In genomic region chr4:151495276-151495882, GRCm38 (mm10) we compare ENCODE assay signal across 20 mouse cellular contexts.
DNase-seq lines count a peak whose midpoint lies in the region; ATAC-seq and TF ChIP-seq lines count a peak whose summit lies in the region.
"Had no signal": no experiment of that assay in that cellular context is flagged by ENCODE, and none has a peak within 500 bp of the region (broad histone marks: within the 10 kb centered on the region; RNA-seq: fewer than 3 reads in every experiment).

No protein-coding gene starts in this region.

- H3K4me3 ChIP-seq in intestine, embryonic 16.5 days (ENCODE audit: low read length) = no peak overlapping the region
- H3K4me3 ChIP-seq in limb, embryonic 11.5 days (ENCODE audit: low read depth, low read length) = no peak overlapping the region
- no peak overlapping the region for H3K4me3 ChIP-seq in cerebellum, adult 2 months (replicated peaks; ENCODE audit: insufficient read depth, low read depth, low read length)
- H3K4me3 ChIP-seq: heart, embryonic 12.5 days; midbrain, embryonic 15.5 days had no signal

- H3K36me3 ChIP-seq in intestine, embryonic 16.5 days (ENCODE audit: control insufficient read depth, insufficient read depth, low read length) = no peaks in the 10 kb centered on the region
- no peaks in the 10 kb centered on the region for H3K36me3 ChIP-seq in limb, embryonic 11.5 days (ENCODE audit: control insufficient read depth, insufficient read depth, low read length)
- H3K36me3 ChIP-seq: heart, embryonic 12.5 days; midbrain, embryonic 15.5 days had no signal

- no peaks in the 10 kb centered on the region for H3K27me3 ChIP-seq in intestine, embryonic 16.5 days (replicated peaks; ENCODE audit: control insufficient read depth, insufficient read depth, low read length)
- no peaks in the 10 kb centered on the region for H3K27me3 ChIP-seq in limb, embryonic 11.5 days (ENCODE audit: control insufficient read depth, insufficient read depth, low read length)
- no peaks in the 10 kb centered on the region for H3K27me3 ChIP-seq in cerebellum, adult 2 months (ENCODE audit: control insufficient read depth, insufficient read depth, low read length)
- H3K27me3 ChIP-seq: heart, embryonic 12.5 days; midbrain, embryonic 15.5 days had no signal

- no peak for TF ChIP-seq CTCF in cerebellum, adult 2 months (IDR thresholded peaks at IDR 0.05; ENCODE audit: borderline replicate concordance, insufficient read depth, low read depth, low read length)

- no peak overlapping the region for H3K4me2 ChIP-seq in intestine, embryonic 16.5 days (ENCODE audit: low read depth, low read length)
- no peak overlapping the region for H3K4me2 ChIP-seq in limb, embryonic 11.5 days (ENCODE audit: low read depth, severe bottlenecking)
- H3K4me2 ChIP-seq: heart, embryonic 12.5 days; midbrain, embryonic 15.5 days had no signal

- no peak overlapping the region for H3K27ac ChIP-seq in intestine, embryonic 16.5 days (ENCODE audit: low read length)
- no peak overlapping the region for H3K27ac ChIP-seq in limb, embryonic 11.5 days (replicated peaks; ENCODE audit: low read depth, low read length)
- no peak overlapping the region for H3K27ac ChIP-seq in cerebellum, adult 2 months (ENCODE audit: insufficient read depth, low read length)
- H3K27ac ChIP-seq: hindbrain, postnatal 0 days; macrophage; midbrain, embryonic 15.5 days; stomach, postnatal 0 days had no signal

- TF ChIP-seq POLR2A in cerebellum, adult 2 months (IDR thresholded peaks at IDR 0.05; ENCODE audit: borderline replicate concordance, insufficient read depth, low read length) = no peak

- 21% methylated on average over 11 of the region's 11 CpGs for WGBS in intestine, embryonic 16.5 days
- 34% methylated on average over 11 of the region's 11 CpGs for WGBS in limb, embryonic 11.5 days
- 86% methylated on average over 11 of the region's 11 CpGs for WGBS in cerebellum, adult 2 months

- no peak overlapping the region for H3K9ac ChIP-seq in intestine, embryonic 16.5 days (ENCODE audit: low read depth, low read length)
- H3K9ac ChIP-seq in limb, embryonic 11.5 days (ENCODE audit: low read length) = no peak overlapping the region
- H3K9ac ChIP-seq: heart, embryonic 12.5 days; midbrain, embryonic 15.5 days had no signal

- DNase-seq in kidney, adult 8-10 months = peak; percentile 12 to 30
- peak; percentile 38 for DNase-seq in kidney, postnatal 10 days
- peak; percentile 37 for DNase-seq in limb, embryonic 11.5 days (ENCODE audit: low spot score)
- DNase-seq in cerebellum, adult 2 months = no peak
- no peak for DNase-seq in urinary bladder, postnatal 25 days (ENCODE audit: low spot score)
- no peak for DNase-seq in testis, postnatal 10 days (ENCODE audit: low spot score)
- DNase-seq: adrenal gland, postnatal 10 days; cerebellum, adult 8-10 months; heart, adult 11 months; heart, postnatal 10 days had no signal

- peak; percentile 89 for ATAC-seq in intestine, embryonic 16.5 days
- ATAC-seq in limb, embryonic 11.5 days (ENCODE audit: insufficient number of reproducible peaks, low FRiP score, low TSS enrichment, low read depth) = no peak
- ATAC-seq in granulocyte monocyte progenitor cell, adult 5-6 weeks (replicated peaks; ENCODE audit: poor library complexity, severe bottlenecking) = no peak
- ATAC-seq: activated CD4-positive, CD25-positive, alpha-beta regulatory T cell, adult 4 months; forebrain, embryonic 14.5 days; hindbrain, postnatal 0 days; lung, postnatal 0 days; midbrain, embryonic 15.5 days had no signal

- H3K4me1 ChIP-seq in intestine, embryonic 16.5 days (ENCODE audit: control insufficient read depth, insufficient read depth, low read length) = peaks cover 2% of the 10 kb centered on the region; the same call in 1 of the 2 replicates
- H3K4me1 ChIP-seq in limb, embryonic 11.5 days (ENCODE audit: control insufficient read depth, insufficient read depth, low read length) = no peaks in the 10 kb centered on the region
- peaks cover 18% of the 10 kb centered on the region for H3K4me1 ChIP-seq in cerebellum, adult 2 months (ENCODE audit: control insufficient read depth, insufficient read depth, low read length)
- H3K4me1 ChIP-seq: heart, embryonic 12.5 days; midbrain, embryonic 15.5 days had no signal

- H3K9me3 ChIP-seq in intestine, embryonic 16.5 days (ENCODE audit: control insufficient read depth, low read length) = 0 out of 2 replicates have a peak, but pooled peaks cover 3% of the 10 kb centered on the region
- H3K9me3 ChIP-seq in limb, embryonic 11.5 days (ENCODE audit: control insufficient read depth, low read length) = no peaks in the 10 kb centered on the region
- H3K9me3 ChIP-seq: midbrain, embryonic 15.5 days had no signal

Comparison
In these comparisons a context has a peak if more than half of its experiments do, and no peak if none do; other contexts are left out.
1. DNase-seq: peak in kidney, adult 8-10 months (2 of 2), kidney, postnatal 10 days (single experiment) and limb, embryonic 11.5 days (single experiment); none in cerebellum, adult 2 months (0 of 2), urinary bladder, postnatal 25 days (single experiment) and testis, postnatal 10 days (single experiment).